Mouse (Mus musculus): ENCODE measurements at regions not wholly inside any gene's neighbourhood (a gene's known extent, or its start where the extent isn't known, plus 50 kb on each side); places are given as distances from the start of the nearest gene placed in this dataset.

GRCm38 (mm10) chr10:111865286-111865830 is 107.1 kb upstream of the Krr1 start:
- Histone ChIP-seq H3K36me3 (ENCODE audit: control insufficient read depth, insufficient read depth, low read length) (no peaks in the 10 kb centered on the region), H3K4me1 (ENCODE audit: control insufficient read depth, insufficient read depth, low read length) (peaks cover 7% of the 10 kb centered on the region; the same call in 1 of the 2 replicates), H3K9me3 (ENCODE audit: control insufficient read depth, low read length) (no peaks in the 10 kb centered on the region), H3K27ac (ENCODE audit: low read depth, low read length) (no peak overlapping the region), H3K27me3 (ENCODE audit: control insufficient read depth, insufficient read depth, low read length) (no peaks in the 10 kb centered on the region), H3K4me3 (ENCODE audit: low read depth, low read length) (no peak overlapping the region), H3K4me2 (no peak overlapping the region), H3K9ac (ENCODE audit: low read length) (no peak overlapping the region)
- DNase-seq (ENCODE audit: low spot score, missing footprints), result no peak
- ATAC-seq (ENCODE audit: low FRiP score), result no peak
- WGBS, result 83% methylated on average over 8 of the region's 8 CpGs

- Histone ChIP-seq H3K9ac (ENCODE audit: low read length) (peak overlapping the region; percentile 4; the same call in 1 of the 2 replicates), H3K36me3 (ENCODE audit: control insufficient read depth, insufficient read depth, low read length) (no peaks in the 10 kb centered on the region), H3K4me3 (ENCODE audit: low read depth, low read length) (no peak overlapping the region), H3K4me1 (ENCODE audit: control insufficient read depth, insufficient read depth, low read length) (peaks cover 7% of the 10 kb centered on the region; the same call in 1 of the 2 replicates), H3K27ac (ENCODE audit: low read depth, low read length) (peak overlapping the region; percentile 54; the same call in 1 of the 2 replicates), H3K4me2 (peak overlapping the region; percentile 22; the same call in 1 of the 2 replicates), H3K27me3 (ENCODE audit: control insufficient read depth, insufficient read depth, low read length) (no peaks in the 10 kb centered on the region), H3K9me3 (ENCODE audit: control insufficient read depth, low read length) (no peaks in the 10 kb centered on the region)
- DNase-seq (ENCODE audit: low spot score, missing footprints) (no peak), ATAC-seq (ENCODE audit: low FRiP score) (peak; percentile 84)
- WGBS, result 8% methylated on average over 6 of the region's 6 CpGs
Measured at GRCm38 (mm10) chr10:111867102-111867501, 105.4 kb upstream of the Krr1 start.

GRCm38 (mm10) chr10:111867538-111867937 is 104.9 kb upstream of the Krr1 start:
- Histone ChIP-seq H3K36me3 (ENCODE audit: control insufficient read depth, insufficient read depth, low read length) (no peaks in the 10 kb centered on the region), H3K27me3 (ENCODE audit: control insufficient read depth, insufficient read depth, low read length) (no peaks in the 10 kb centered on the region), H3K4me2 (peak overlapping the region; percentile 22; the same call in 1 of the 2 replicates), H3K9me3 (ENCODE audit: control insufficient read depth, low read length) (no peaks in the 10 kb centered on the region), H3K27ac (ENCODE audit: low read depth, low read length) (peak overlapping the region; percentile 54), H3K4me3 (ENCODE audit: low read depth, low read length) (no peak overlapping the region), H3K9ac (ENCODE audit: low read length) (peak overlapping the region; percentile 4; the same call in 1 of the 2 replicates), H3K4me1 (ENCODE audit: control insufficient read depth, insufficient read depth, low read length) (peaks cover 7% of the 10 kb centered on the region; the same call in 1 of the 2 replicates)
- peak; percentile 89 for DNase-seq (ENCODE audit: low spot score, missing footprints)
- ATAC-seq (ENCODE audit: low FRiP score), result peak; percentile 67; the same call in 1 of the 2 replicates
- WGBS, result 4% methylated on average over 6 of the region's 6 CpGs

DNA sequence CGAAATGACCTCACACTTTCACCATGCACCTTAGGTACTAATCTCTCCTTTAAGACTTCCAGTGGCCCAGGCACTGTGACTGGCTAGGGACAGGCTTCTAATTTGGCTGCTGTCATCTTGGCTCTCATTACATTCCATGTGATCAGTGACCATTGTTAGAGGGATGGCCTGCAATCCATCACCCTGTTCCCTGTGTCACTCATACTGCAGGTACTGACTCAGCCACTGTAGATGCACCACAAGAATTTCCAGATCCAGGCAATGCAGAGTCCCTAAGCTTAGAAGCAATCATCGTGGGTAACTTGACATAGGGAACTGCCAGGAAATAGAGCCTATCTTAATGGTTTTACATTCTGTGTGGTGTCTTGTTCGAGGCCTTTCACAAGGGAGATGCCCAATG is 92.1 kb upstream of the Krr1 start:
- no peak for DNase-seq (ENCODE audit: low spot score, missing footprints)

GRCm38 (mm10) chr10:111881339-111882211 is 90.9 kb upstream of the Krr1 start:
- Histone ChIP-seq H3K4me2 (peak overlapping the region; percentile 26), H3K27me3 (ENCODE audit: control insufficient read depth, insufficient read depth, low read length) (no peaks in the 10 kb centered on the region), H3K4me1 (ENCODE audit: control insufficient read depth, insufficient read depth, low read length) (peaks cover 5% of the 10 kb centered on the region; the same call in 1 of the 2 replicates), H3K9me3 (ENCODE audit: control insufficient read depth, low read length) (no peaks in the 10 kb centered on the region), H3K9ac (ENCODE audit: low read length) (no peak overlapping the region), H3K36me3 (ENCODE audit: control insufficient read depth, insufficient read depth, low read length) (no peaks in the 10 kb centered on the region), H3K4me3 (ENCODE audit: low read depth, low read length) (no peak overlapping the region), H3K27ac (ENCODE audit: low read depth, low read length) (no peak overlapping the region)
- ATAC-seq (ENCODE audit: low FRiP score) (peak; percentile 72), DNase-seq (ENCODE audit: low spot score, missing footprints) (peak; percentile 91)
- WGBS, result 42% methylated on average over 24 of the region's 24 CpGs

More for the DNA sequence above, 92.1 kb upstream of the Krr1 start:
- Histone ChIP-seq H3K36me3 (ENCODE audit: control insufficient read depth, insufficient read depth, low read length) (no peaks in the 10 kb centered on the region), H3K4me2 (no peak overlapping the region), H3K27ac (ENCODE audit: low read depth, low read length) (no peak overlapping the region), H3K27me3 (ENCODE audit: control insufficient read depth, insufficient read depth, low read length) (no peaks in the 10 kb centered on the region), H3K4me3 (ENCODE audit: low read depth, low read length) (no peak overlapping the region), H3K9me3 (ENCODE audit: control insufficient read depth, low read length) (no peaks in the 10 kb centered on the region), H3K9ac (ENCODE audit: low read length) (no peak overlapping the region), H3K4me1 (ENCODE audit: control insufficient read depth, insufficient read depth, low read length) (peaks cover 5% of the 10 kb centered on the region; the same call in 1 of the 2 replicates)
- 71% methylated on average over 3 of the region's 3 CpGs for WGBS
- ATAC-seq (ENCODE audit: low FRiP score), result no peak

DNA sequence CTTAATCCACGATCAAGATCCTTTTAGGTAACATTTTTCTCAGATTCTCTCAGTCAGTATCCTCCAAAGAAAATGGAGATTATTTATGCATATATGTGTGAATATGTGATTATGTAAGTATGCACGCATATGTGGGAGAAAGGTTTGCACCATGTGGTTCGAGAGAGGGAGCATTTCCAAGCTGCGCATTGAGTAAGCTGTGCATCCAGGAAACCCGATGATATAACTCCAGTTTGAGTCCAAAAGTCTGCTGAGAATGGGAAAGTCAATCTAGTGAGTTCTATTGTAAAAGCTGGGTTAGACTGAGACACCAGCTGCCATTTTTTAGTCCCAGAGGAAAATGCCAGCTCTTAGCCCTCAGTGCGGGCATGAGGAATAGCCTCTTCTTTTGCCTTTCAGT is 89.9 kb upstream of the Krr1 start:
- H3K27me3 ChIP-seq (ENCODE audit: control insufficient read depth, insufficient read depth, low read length), result no peaks in the 10 kb centered on the region
- H3K4me3 ChIP-seq (ENCODE audit: low read depth, low read length), result no peak overlapping the region
- WGBS, result 91% methylated on average over 6 of the region's 6 CpGs
- H3K27ac ChIP-seq (ENCODE audit: low read depth, low read length), result no peak overlapping the region
- no peak for DNase-seq (ENCODE audit: low spot score, missing footprints)
- no peak for ATAC-seq (ENCODE audit: low FRiP score)
- H3K9ac ChIP-seq (ENCODE audit: low read length), result no peak overlapping the region
- H3K4me1 ChIP-seq (ENCODE audit: control insufficient read depth, insufficient read depth, low read length), result peaks cover 5% of the 10 kb centered on the region; the same call in 1 of the 2 replicates
- no peak overlapping the region for H3K4me2 ChIP-seq
- H3K36me3 ChIP-seq (ENCODE audit: control insufficient read depth, insufficient read depth, low read length), result no peaks in the 10 kb centered on the region
- H3K9me3 ChIP-seq (ENCODE audit: control insufficient read depth, low read length), result no peaks in the 10 kb centered on the region

- no peak overlapping the region for H3K4me2 ChIP-seq
- ATAC-seq (ENCODE audit: low FRiP score), result no peak
- H3K4me3 ChIP-seq (ENCODE audit: low read depth, low read length), result no peak overlapping the region
- WGBS, result 88% methylated on average over 4 of the region's 4 CpGs
- H3K9me3 ChIP-seq (ENCODE audit: control insufficient read depth, low read length), result no peaks in the 10 kb centered on the region
- no peak overlapping the region for H3K27ac ChIP-seq (ENCODE audit: low read depth, low read length)
- no peaks in the 10 kb centered on the region for H3K36me3 ChIP-seq (ENCODE audit: control insufficient read depth, insufficient read depth, low read length)
- H3K4me1 ChIP-seq (ENCODE audit: control insufficient read depth, insufficient read depth, low read length), result peaks cover 5% of the 10 kb centered on the region; the same call in 1 of the 2 replicates
- DNase-seq (ENCODE audit: low spot score, missing footprints), result no peak
- H3K27me3 ChIP-seq (ENCODE audit: control insufficient read depth, insufficient read depth, low read length), result no peaks in the 10 kb centered on the region
- H3K9ac ChIP-seq (ENCODE audit: low read length), result no peak overlapping the region
Measured at GRCm38 (mm10) chr10:111884701-111885100, 87.8 kb upstream of the Krr1 start.

DNA sequence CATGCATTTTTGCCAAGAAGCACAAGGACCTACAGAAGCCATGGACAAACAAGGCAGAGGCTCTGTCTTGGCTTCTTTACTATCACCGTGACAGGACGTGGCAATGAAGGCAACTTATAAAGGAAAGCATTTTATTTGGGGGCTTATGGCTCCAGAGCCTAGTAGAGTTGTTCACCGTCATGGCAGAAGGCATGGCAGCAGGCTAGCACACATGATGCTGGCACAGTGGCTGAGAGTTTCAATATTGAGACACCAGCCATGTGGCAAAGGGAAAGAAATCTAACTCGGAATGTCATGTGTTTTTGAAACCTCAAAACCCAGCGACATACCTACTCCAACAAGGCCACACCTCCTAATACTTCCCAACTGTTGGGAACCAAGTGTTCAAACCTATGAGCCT is 83.4 kb upstream of the Krr1 start:
- no peak overlapping the region for H3K4me3 ChIP-seq (ENCODE audit: low read depth, low read length)
- WGBS, result 96% methylated on average over 5 of the region's 5 CpGs
- H3K36me3 ChIP-seq (ENCODE audit: control insufficient read depth, insufficient read depth, low read length), result no peaks in the 10 kb centered on the region
- no peak overlapping the region for H3K27ac ChIP-seq (ENCODE audit: low read depth, low read length)
- DNase-seq (ENCODE audit: low spot score, missing footprints) (no peak), ATAC-seq (ENCODE audit: low FRiP score) (no peak)
- no peak overlapping the region for H3K4me2 ChIP-seq
- H3K27me3 ChIP-seq (ENCODE audit: control insufficient read depth, insufficient read depth, low read length), result no peaks in the 10 kb centered on the region
- no peaks in the 10 kb centered on the region for H3K4me1 ChIP-seq (ENCODE audit: control insufficient read depth, insufficient read depth, low read length)
- H3K9me3 ChIP-seq (ENCODE audit: control insufficient read depth, low read length), result no peaks in the 10 kb centered on the region
- H3K9ac ChIP-seq (ENCODE audit: low read length), result no peak overlapping the region

GRCm38 (mm10) chr10:111893489-111893888 is 79.0 kb upstream of the Krr1 start:
- DNase-seq (ENCODE audit: low spot score, missing footprints), result no peak
- H3K27me3 ChIP-seq (ENCODE audit: control insufficient read depth, insufficient read depth, low read length), result no peaks in the 10 kb centered on the region
- H3K36me3 ChIP-seq (ENCODE audit: control insufficient read depth, insufficient read depth, low read length), result no peaks in the 10 kb centered on the region
- H3K9me3 ChIP-seq (ENCODE audit: control insufficient read depth, low read length), result no peaks in the 10 kb centered on the region
- no peak overlapping the region for H3K9ac ChIP-seq (ENCODE audit: low read length)
- no peak overlapping the region for H3K4me3 ChIP-seq (ENCODE audit: low read depth, low read length)
- WGBS, result 84% methylated on average over 5 of the region's 5 CpGs
- no peaks in the 10 kb centered on the region for H3K4me1 ChIP-seq (ENCODE audit: control insufficient read depth, insufficient read depth, low read length)
- H3K4me2 ChIP-seq, result no peak overlapping the region
- H3K27ac ChIP-seq (ENCODE audit: low read depth, low read length), result no peak overlapping the region
- no peak for ATAC-seq (ENCODE audit: low FRiP score)

All from midbrain, embryonic 11.5 days (tissue).